Mouse (Mus musculus) midbrain, embryonic 10.5 days (tissue): ENCODE measurements at regions not wholly inside any gene's neighbourhood (a gene's known extent, or its start where the extent isn't known, plus 50 kb on each side); places are given as distances from the start of the nearest gene placed in this dataset.

Experiments used
- DNase-seq: peaks from one replicate; pipeline ENCODE4 v3.0.0-alpha.2; 2017; ENCODE audit warnings: low spot score
- H3K27ac ChIP-seq: fragments of 300-500 bp; sonication (generic); replicated peaks from 2 replicates; pipeline ENCODE4 v1.5.1; 2016; ENCODE audit warnings: mild to moderate bottlenecking
- H3K27me3 ChIP-seq: fragments of 300-500 bp; sonication (generic); 2 replicates; pipeline ENCODE4 v1.6.1; 2016; ENCODE audit warnings: low read depth, mild to moderate bottlenecking; ENCODE audit not compliant: poor library complexity, severe bottlenecking
- H3K36me3 ChIP-seq: fragments of 300-500 bp; sonication (generic); 2 replicates; pipeline ENCODE4 v1.6.1; 2016; ENCODE audit warnings: mild to moderate bottlenecking, moderate library complexity
- H3K4me1 ChIP-seq: fragments of 300-500 bp; sonication (generic); 2 replicates; pipeline ENCODE4 v1.6.1; 2016
- H3K4me3 ChIP-seq: fragments of 300-500 bp; sonication (generic); 2 replicates; pipeline ENCODE4 v1.5.1; 2016; ENCODE audit warnings: mild to moderate bottlenecking, moderate library complexity
- H3K9me3 ChIP-seq: fragments of 300-500 bp; sonication (generic); replicated peaks from 2 replicates; pipeline ENCODE4 v1.6.1; 2016; ENCODE audit warnings: mild to moderate bottlenecking
- WGBS: fragments of 180-500 bp; shearing (Covaris S2); methylation state at CpG from one replicate; pipeline ENCODE4 v1.1.7; 2016; 5-methylcytosine and 5-hydroxymethylcytosine counted together

- H3K4me3 ChIP-seq: no peak overlapping the region
- no peak for DNase-seq
- H3K27ac ChIP-seq: no peak overlapping the region
- no peaks in the 10 kb centered on the region for H3K9me3 ChIP-seq
- 0 out of 2 replicates have a peak, but pooled peaks cover 5% of the 10 kb centered on the region for H3K27me3 ChIP-seq
- 95% methylated on average over 3 of the region's 3 CpGs for whole genome bisulfite sequencing
- no peaks in the 10 kb centered on the region for H3K36me3 ChIP-seq
- H3K4me1 ChIP-seq: no peaks in the 10 kb centered on the region
These were observed 83.8 kb downstream of the Ier5 start for GRCm38 (mm10) chr1:155015669-155016068.

GRCm38 (mm10) chr1:155014944-155015343 is 84.5 kb downstream of the Ier5 start:
- 88% methylated on average over 3 of the region's 3 CpGs for WGBS
- no peaks in the 10 kb centered on the region for H3K4me1 ChIP-seq

GRCm38 (mm10) chr1:155013784-155014183 is 85.7 kb downstream of the Ier5 start:
- DNase-seq: no peak
- no peak overlapping the region for H3K27ac ChIP-seq
- no peak overlapping the region for H3K4me3 ChIP-seq
- 0 out of 2 replicates have a peak, but pooled peaks cover 8% of the 10 kb centered on the region for H3K27me3 ChIP-seq
- WGBS: 77% methylated on average over 4 of the region's 4 CpGs
- no peaks in the 10 kb centered on the region for H3K9me3 ChIP-seq
- no peaks in the 10 kb centered on the region for H3K4me1 ChIP-seq
- no peaks in the 10 kb centered on the region for H3K36me3 ChIP-seq

More at GRCm38 (mm10) chr1:155014944-155015343, 84.5 kb downstream of the Ier5 start:
- no peak overlapping the region for H3K4me3 ChIP-seq
- no peak overlapping the region for H3K27ac ChIP-seq
- no peak for DNase-seq
- no peaks in the 10 kb centered on the region for H3K36me3 ChIP-seq
- no peaks in the 10 kb centered on the region for H3K9me3 ChIP-seq
- 0 out of 2 replicates have a peak, but pooled peaks cover 8% of the 10 kb centered on the region for H3K27me3 ChIP-seq

GRCm38 (mm10) chr1:155013361-155013760 is 86.1 kb downstream of the Ier5 start:
- Histone ChIP-seq H3K27ac (no peak overlapping the region), H3K4me1 (no peaks in the 10 kb centered on the region), H3K36me3 (no peaks in the 10 kb centered on the region), H3K27me3 (0 out of 2 replicates have a peak, but pooled peaks cover 8% of the 10 kb centered on the region), H3K9me3 (no peaks in the 10 kb centered on the region), H3K4me3 (no peak overlapping the region)
- DNase-seq: no peak
- 85% methylated on average over 4 of the region's 4 CpGs for WGBS

- H3K36me3 ChIP-seq: no peaks in the 10 kb centered on the region
- H3K4me1 ChIP-seq: peaks cover 3% of the 10 kb centered on the region; the same call in 1 of the 2 replicates
- H3K27me3 ChIP-seq: peaks cover 20% of the 10 kb centered on the region
- 20% methylated on average over 16 of the region's 16 CpGs for WGBS
- no peak overlapping the region for H3K27ac ChIP-seq
- no peak overlapping the region for H3K4me3 ChIP-seq
- no peaks in the 10 kb centered on the region for H3K9me3 ChIP-seq
- peak; percentile 88 for DNase-seq
These were observed 92.6 kb downstream of the Ier5 start for GRCm38 (mm10) chr1:155006539-155007486.

- Histone ChIP-seq H3K27ac (no peak overlapping the region), H3K27me3 (peaks cover 19% of the 10 kb centered on the region), H3K36me3 (no peaks in the 10 kb centered on the region), H3K4me3 (no peak overlapping the region), H3K4me1 (peaks cover 3% of the 10 kb centered on the region; the same call in 1 of the 2 replicates), H3K9me3 (no peaks in the 10 kb centered on the region)
- 88% methylated on average over 10 of the region's 10 CpGs for WGBS
- DNase-seq: no peak
These were observed 93.3 kb downstream of the Ier5 start for GRCm38 (mm10) chr1:155006099-155006498.

GRCm38 (mm10) chr1:155000301-155000700 is 99.1 kb downstream of the Ier5 start:
- no peak overlapping the region for H3K27ac ChIP-seq
- H3K27me3 ChIP-seq: peaks cover 8% of the 10 kb centered on the region
- DNase-seq: no peak
- no peaks in the 10 kb centered on the region for H3K9me3 ChIP-seq
- H3K4me3 ChIP-seq: no peak overlapping the region
- no peaks in the 10 kb centered on the region for H3K36me3 ChIP-seq
- H3K4me1 ChIP-seq: peaks cover 10% of the 10 kb centered on the region

- H3K4me1 ChIP-seq: peaks cover 11% of the 10 kb centered on the region
- DNase-seq: no peak
- no peak overlapping the region for H3K27ac ChIP-seq
- no peaks in the 10 kb centered on the region for H3K9me3 ChIP-seq
- H3K36me3 ChIP-seq: no peaks in the 10 kb centered on the region
- peaks cover 3% of the 10 kb centered on the region; the same call in 1 of the 2 replicates for H3K27me3 ChIP-seq
- 85% methylated on average over 9 of the region's 9 CpGs for WGBS
- H3K4me3 ChIP-seq: no peak overlapping the region
These were observed 99.8 kb downstream of the Ier5 start for GRCm38 (mm10) chr1:154999501-155000131.

GRCm38 (mm10) chr1:154995778-154996390 is 103.6 kb downstream of the Ier5 start:
- Histone ChIP-seq H3K4me3 (no peak overlapping the region), H3K4me1 (peaks cover 11% of the 10 kb centered on the region), H3K36me3 (no peaks in the 10 kb centered on the region), H3K27ac (peak overlapping the region; percentile 53), H3K27me3 (no peaks in the 10 kb centered on the region), H3K9me3 (no peaks in the 10 kb centered on the region)
- 72% methylated on average over 9 of the region's 9 CpGs for WGBS
- DNase-seq: no peak

GRCm38 (mm10) chr1:154993927-154994856 is 105.2 kb downstream of the Ier5 start:
- no peaks in the 10 kb centered on the region for H3K9me3 ChIP-seq
- H3K36me3 ChIP-seq: no peaks in the 10 kb centered on the region
- peaks cover 11% of the 10 kb centered on the region for H3K4me1 ChIP-seq
- 88% methylated on average over 21 of the region's 21 CpGs for WGBS
- no peak overlapping the region for H3K27ac ChIP-seq
- no peaks in the 10 kb centered on the region for H3K27me3 ChIP-seq
- DNase-seq: no peak
- H3K4me3 ChIP-seq: no peak overlapping the region

- H3K27me3 ChIP-seq: no peaks in the 10 kb centered on the region
- no peak overlapping the region for H3K27ac ChIP-seq
- peaks cover 12% of the 10 kb centered on the region for H3K4me1 ChIP-seq
- 93% methylated on average over 7 of the region's 7 CpGs for WGBS
- no peak overlapping the region for H3K4me3 ChIP-seq
- H3K36me3 ChIP-seq: no peaks in the 10 kb centered on the region
- H3K9me3 ChIP-seq: no peaks in the 10 kb centered on the region
- DNase-seq: no peak
These were observed 99.0 kb upstream of the Cacna1e start for GRCm38 (mm10) chr1:154983325-154983724.

- H3K4me1 ChIP-seq: peaks cover 12% of the 10 kb centered on the region
- no peaks in the 10 kb centered on the region for H3K27me3 ChIP-seq
- H3K36me3 ChIP-seq: no peaks in the 10 kb centered on the region
- no peak overlapping the region for H3K4me3 ChIP-seq
- no peaks in the 10 kb centered on the region for H3K9me3 ChIP-seq
- no peak for DNase-seq
- 91% methylated on average over 9 of the region's 9 CpGs for WGBS
- no peak overlapping the region for H3K27ac ChIP-seq
These were observed 98.5 kb upstream of the Cacna1e start for GRCm38 (mm10) chr1:154982836-154983235.
